Mouse (Mus musculus): ENCODE data around the gene Efcab10. TPM values are rescaled to one million over a fixed set of nuclear protein-coding genes. Genes with fewer than 3 reads are reported as not detected.

Gene Efcab10
- not detected for polyA plus RNA-seq (2012; fragmentation: generic; extraction: Trizol)
- long read RNA-seq, experiment 1, result 0 reads
- long read RNA-seq, experiment 2, result 0 reads

DNA sequence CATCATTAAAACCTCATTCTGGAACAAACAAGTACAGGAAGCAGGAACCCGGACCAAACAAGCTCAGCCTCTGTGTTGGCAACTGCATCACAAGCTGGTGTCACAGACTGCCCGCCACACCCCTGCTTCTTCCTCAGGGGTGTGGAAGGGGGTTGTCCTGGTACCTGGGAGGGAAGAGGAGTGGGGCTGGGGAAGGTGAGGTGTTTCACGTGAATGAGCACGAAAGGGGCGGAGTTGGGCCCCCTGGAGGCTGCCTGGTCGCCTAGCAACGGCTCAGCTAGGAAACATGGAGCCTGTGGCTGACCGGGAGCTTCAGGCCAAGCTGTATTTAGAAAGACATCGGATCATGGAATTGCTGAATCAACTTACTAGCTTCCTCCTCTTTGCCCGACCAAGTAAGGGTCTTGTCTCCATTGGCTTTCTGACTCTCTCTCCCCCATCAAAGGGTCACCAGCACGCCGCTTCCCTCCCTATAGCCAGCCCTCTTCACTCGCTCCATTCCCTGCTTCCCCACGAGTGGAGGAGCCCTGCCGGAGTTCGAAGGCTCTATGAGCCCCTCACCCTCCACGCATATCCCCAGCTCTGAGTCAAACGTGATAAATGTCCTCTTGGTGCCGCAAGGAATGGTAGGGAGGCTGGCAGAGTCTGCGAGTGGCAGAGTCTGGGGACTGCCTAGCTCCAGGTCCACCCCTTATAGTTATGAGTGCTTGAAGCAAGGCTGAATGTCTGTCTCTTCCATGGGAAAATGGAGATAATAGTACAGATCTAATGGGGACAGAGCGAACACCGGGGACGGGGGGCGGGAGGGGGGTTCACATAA is at the start of gene Efcab10:
Gene Efcab10, plus strand, starts transcription at position 51 of the 820 bp plus-strand sequence.
- Histone ChIP-seq H3K4me3 (ENCODE audit: insufficient read depth, poor library complexity, severe bottlenecking) (no peak within 1 kb of the TSS), H3ac (ENCODE audit: control insufficient read depth, insufficient read length, low read depth) (no peak within 1 kb of the TSS), H3K79me3 (ENCODE audit: low read depth) (no peaks in the 10 kb centered on the region), H3K36me3 (ENCODE audit: control insufficient read depth, insufficient read depth) (no peaks in the 10 kb centered on the region), H3K27me3 (ENCODE audit: control insufficient read depth, insufficient read depth, insufficient read length) (peaks cover 35% of the 10 kb centered on the region), H3K79me2 (ENCODE audit: control insufficient read depth, insufficient read depth) (no peaks in the 10 kb centered on the region)
- no peak for TF ChIP-seq MYOD1 (IDR thresholded peaks at IDR 0.05; ENCODE audit: control insufficient read depth, insufficient read length, low read depth)

DNA sequence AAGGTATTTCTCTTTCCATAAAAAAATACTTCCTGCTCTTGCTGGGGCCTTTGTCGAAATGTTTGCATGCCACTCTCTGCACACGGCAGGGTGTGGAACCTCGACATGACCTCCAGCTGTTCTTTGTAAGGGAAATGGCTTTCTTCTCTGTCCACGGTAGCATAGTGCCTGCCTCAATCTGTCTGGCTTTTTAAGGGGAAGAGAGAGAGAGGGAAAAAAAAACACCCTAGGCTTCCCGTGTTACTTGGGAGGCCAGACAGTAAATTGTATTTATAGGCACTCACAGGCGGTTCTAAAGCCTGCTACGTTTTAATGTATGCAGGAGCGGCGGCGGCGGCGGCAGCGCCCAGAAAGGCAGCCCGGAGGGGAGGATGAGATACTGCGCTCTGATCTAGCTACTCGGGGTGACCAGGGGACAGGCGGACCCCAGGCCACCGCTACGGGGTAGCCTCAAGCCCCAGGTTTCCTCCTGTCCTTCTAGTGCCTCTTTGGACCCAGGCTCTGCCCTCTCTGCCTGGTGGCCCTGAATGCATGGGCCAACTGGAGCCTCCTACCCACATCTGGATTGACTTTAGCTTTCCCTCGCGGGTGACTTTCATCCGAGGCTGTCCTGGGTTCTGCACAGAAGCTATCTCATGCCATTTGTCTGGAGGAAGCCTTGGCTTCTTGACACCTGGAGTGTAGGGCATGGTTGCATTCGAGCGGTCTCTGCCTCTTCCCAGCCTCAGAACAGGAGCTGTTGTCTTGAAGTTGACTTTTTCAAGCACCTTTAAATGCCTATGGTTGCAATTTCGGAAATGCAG is 49.5 kb upstream of the Efcab10 start:
- Histone ChIP-seq H3K4me3 (ENCODE audit: insufficient read depth, poor library complexity, severe bottlenecking) (no peak overlapping the region), H3ac (ENCODE audit: control insufficient read depth, insufficient read length, low read depth) (no peak overlapping the region), H3K27me3 (ENCODE audit: control insufficient read depth, insufficient read depth, insufficient read length) (no peaks in the 10 kb centered on the region), H3K79me2 (ENCODE audit: control insufficient read depth, insufficient read depth) (no peaks in the 10 kb centered on the region), H3K36me3 (ENCODE audit: control insufficient read depth, insufficient read depth) (no peaks in the 10 kb centered on the region), H3K79me3 (ENCODE audit: low read depth) (no peaks in the 10 kb centered on the region)
- TF ChIP-seq FOSL1 (IDR thresholded peaks at IDR 0.05; ENCODE audit: insufficient read depth, low read length, poor library complexity, severe bottlenecking) (no peak), CEBPB (IDR thresholded peaks at IDR 0.05; ENCODE audit: low read depth) (no peak), USF1 (IDR thresholded peaks at IDR 0.05; ENCODE audit: low read depth) (no peak), MYOD1 (IDR thresholded peaks at IDR 0.05; ENCODE audit: control insufficient read depth, insufficient read length, low read depth) (no peak), MAX (IDR thresholded peaks at IDR 0.05) (no peak), MYOG (IDR thresholded peaks at IDR 0.05; ENCODE audit: control insufficient read depth, extremely low read depth, insufficient read length) (no peak), CTCF (IDR thresholded peaks at IDR 0.05; ENCODE audit: control insufficient read depth, insufficient read depth, insufficient read length) (no peak)

DNA sequence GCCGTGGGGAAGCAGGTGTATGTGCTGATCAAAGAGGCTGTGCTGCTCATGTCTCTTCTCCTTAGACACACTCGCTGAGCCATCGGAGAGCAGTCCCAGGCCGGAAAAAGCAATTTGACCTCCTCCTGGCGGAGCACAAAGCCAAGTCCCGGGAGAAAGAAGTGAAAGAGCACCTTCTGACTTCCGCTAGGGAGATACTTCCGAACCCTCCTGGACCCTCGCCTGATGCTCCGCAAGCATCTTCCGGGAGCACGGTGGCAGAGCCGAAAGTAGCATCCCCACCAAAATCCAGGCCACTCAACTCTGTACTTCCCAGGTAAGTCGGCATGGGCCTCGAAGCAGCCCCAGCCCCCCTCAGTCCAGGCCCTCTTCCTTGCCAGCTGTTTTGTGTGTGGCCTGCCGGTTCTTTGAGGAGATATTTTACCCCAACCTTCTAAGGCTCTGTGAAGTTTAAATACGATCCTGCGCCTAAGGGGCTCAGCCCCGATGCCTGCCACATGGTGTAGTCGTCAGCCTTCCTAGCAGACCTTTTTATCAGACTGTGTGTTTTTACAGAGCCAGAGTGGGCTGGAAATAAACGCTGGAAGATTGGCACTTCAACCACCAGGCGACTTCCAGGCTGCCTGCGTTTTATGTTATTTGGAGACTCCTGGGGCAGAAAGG is 48.8 kb upstream of the Efcab10 start:
- H3K79me2 ChIP-seq (ENCODE audit: control insufficient read depth, insufficient read depth), result no peaks in the 10 kb centered on the region
- H3K36me3 ChIP-seq (ENCODE audit: control insufficient read depth, insufficient read depth), result no peaks in the 10 kb centered on the region
- H3K79me3 ChIP-seq (ENCODE audit: low read depth), result no peaks in the 10 kb centered on the region
- TF ChIP-seq MAX (IDR thresholded peaks at IDR 0.05) (no peak), FOSL1 (IDR thresholded peaks at IDR 0.05; ENCODE audit: insufficient read depth, low read length, poor library complexity, severe bottlenecking) (no peak), CEBPB (IDR thresholded peaks at IDR 0.05; ENCODE audit: low read depth) (no peak), CTCF (IDR thresholded peaks at IDR 0.05; ENCODE audit: control insufficient read depth, insufficient read depth, insufficient read length) (no peak), MYOD1 (IDR thresholded peaks at IDR 0.05; ENCODE audit: control insufficient read depth, insufficient read length, low read depth) (no peak), MYOG (IDR thresholded peaks at IDR 0.05; ENCODE audit: control insufficient read depth, extremely low read depth, insufficient read length) (no peak), USF1 (IDR thresholded peaks at IDR 0.05; ENCODE audit: low read depth) (no peak)
- H3K27me3 ChIP-seq (ENCODE audit: control insufficient read depth, insufficient read depth, insufficient read length), result no peaks in the 10 kb centered on the region
- no peak overlapping the region for H3K4me3 ChIP-seq (ENCODE audit: insufficient read depth, poor library complexity, severe bottlenecking)
- no peak overlapping the region for H3ac ChIP-seq (ENCODE audit: control insufficient read depth, insufficient read length, low read depth)

DNA sequence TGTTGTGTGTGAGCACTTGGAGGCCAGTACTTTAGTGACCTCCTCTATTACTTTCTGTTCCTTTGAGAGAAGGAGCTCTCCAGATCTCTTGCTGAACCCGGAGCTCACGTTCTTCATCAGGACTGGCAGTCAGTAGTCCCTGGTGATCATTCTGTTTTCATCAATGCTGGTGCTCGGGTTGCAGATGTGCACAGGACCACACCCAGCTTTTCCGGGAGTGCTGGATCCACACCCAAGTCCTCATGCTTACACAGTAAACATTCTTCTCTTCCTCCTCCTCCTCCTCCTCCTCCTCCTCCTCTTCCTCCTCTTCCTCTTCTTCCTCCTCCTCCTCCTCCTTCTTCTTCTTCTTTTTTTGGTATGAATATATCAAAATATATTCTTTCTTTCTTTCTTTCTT is 42.0 kb upstream of the Efcab10 start:
- Histone ChIP-seq H3K79me2 (ENCODE audit: control insufficient read depth, insufficient read depth) (no peaks in the 10 kb centered on the region), H3K27me3 (ENCODE audit: control insufficient read depth, insufficient read depth, insufficient read length) (no peaks in the 10 kb centered on the region), H3K4me3 (ENCODE audit: insufficient read depth, poor library complexity, severe bottlenecking) (no peak overlapping the region), H3ac (ENCODE audit: control insufficient read depth, insufficient read length, low read depth) (no peak overlapping the region), H3K79me3 (ENCODE audit: low read depth) (no peaks in the 10 kb centered on the region), H3K36me3 (ENCODE audit: control insufficient read depth, insufficient read depth) (no peaks in the 10 kb centered on the region)
- TF ChIP-seq CEBPB (IDR thresholded peaks at IDR 0.05; ENCODE audit: low read depth), result no peak

DNA sequence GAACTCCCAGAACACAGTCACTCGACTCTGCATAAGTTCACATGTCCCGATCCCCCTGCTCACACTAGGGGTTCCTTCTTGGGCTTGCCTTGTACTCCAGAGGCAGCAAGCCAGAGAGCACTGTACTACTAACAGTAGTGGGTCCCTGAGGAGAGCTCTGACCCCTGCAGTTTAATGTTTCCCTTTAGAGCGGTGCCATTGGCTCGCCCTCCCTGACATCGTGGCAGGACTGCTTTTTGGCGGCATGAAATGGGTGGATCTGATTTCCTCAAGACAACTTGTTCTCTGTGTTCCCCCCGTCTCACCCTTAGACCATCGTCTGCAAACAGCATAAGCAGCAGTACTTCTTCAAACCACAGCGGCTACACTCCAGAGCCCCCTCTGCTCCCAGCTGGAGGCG is 36.3 kb upstream of the Efcab10 start:
- Histone ChIP-seq H3K79me2 (ENCODE audit: control insufficient read depth, insufficient read depth) (no peaks in the 10 kb centered on the region), H3ac (ENCODE audit: control insufficient read depth, insufficient read length, low read depth) (no peak overlapping the region), H3K27me3 (ENCODE audit: control insufficient read depth, insufficient read depth, insufficient read length) (no peaks in the 10 kb centered on the region), H3K36me3 (ENCODE audit: control insufficient read depth, insufficient read depth) (peaks cover 14% of the 10 kb centered on the region), H3K4me3 (ENCODE audit: insufficient read depth, poor library complexity, severe bottlenecking) (no peak overlapping the region), H3K79me3 (ENCODE audit: low read depth) (no peaks in the 10 kb centered on the region)
- TF ChIP-seq CTCF (IDR thresholded peaks at IDR 0.05; ENCODE audit: control insufficient read depth, insufficient read depth, insufficient read length) (no peak), USF1 (IDR thresholded peaks at IDR 0.05; ENCODE audit: low read depth) (no peak), FOSL1 (IDR thresholded peaks at IDR 0.05; ENCODE audit: insufficient read depth, low read length, poor library complexity, severe bottlenecking) (no peak), CEBPB (IDR thresholded peaks at IDR 0.05; ENCODE audit: low read depth) (no peak), MYOG (IDR thresholded peaks at IDR 0.05; ENCODE audit: control insufficient read depth, extremely low read depth, insufficient read length) (no peak), MAX (IDR thresholded peaks at IDR 0.05) (no peak), MYOD1 (IDR thresholded peaks at IDR 0.05; ENCODE audit: control insufficient read depth, insufficient read length, low read depth) (no peak)
